Mouse (Mus musculus) liver, postnatal 0 days (tissue): Measurements from ENCODE around the gene Pdzd2. TPM values are rescaled to one million over a fixed set of nuclear protein-coding genes. Genes with fewer than 3 reads are reported as not detected.

Experiments used
- ATAC-seq: fragments of 200-750 bp; cut with Nextera tagmentation; 2 replicates; pipeline ENCODE4 v1.8.0; 2017; ENCODE audit warnings: mild to moderate bottlenecking, moderate library complexity
- DNase-seq: peaks from one replicate; pipeline ENCODE4 v3.0.0-alpha.2; 2016
- H3K27ac ChIP-seq: fragments of 300-500 bp; sonication (generic); 2 replicates; pipeline ENCODE4 v1.5.1; 2014; ENCODE audit warnings: antibody characterized with exemption, moderate library complexity, mild to moderate bottlenecking, low read depth
- H3K27me3 ChIP-seq: fragments of 300-500 bp; sonication (generic); 2 replicates; pipeline ENCODE4 v1.6.1; 2014; ENCODE audit warnings: low read length, control low read depth, mixed read lengths; ENCODE audit not compliant: insufficient read depth
- H3K36me3 ChIP-seq: fragments of 300-500 bp; sonication (generic); replicated peaks from 2 replicates; pipeline ENCODE4 v1.6.1; 2014; ENCODE audit warnings: mild to moderate bottlenecking, control low read depth, low read length, moderate library complexity, mixed read lengths; ENCODE audit not compliant: insufficient read depth
- H3K4me1 ChIP-seq: fragments of 300-500 bp; sonication (generic); 2 replicates; pipeline ENCODE4 v1.6.1; 2014; ENCODE audit warnings: antibody characterized with exemption, mild to moderate bottlenecking, control low read depth; ENCODE audit not compliant: insufficient read depth
- H3K4me2 ChIP-seq: fragments of 300-500 bp; sonication (generic); 2 replicates; pipeline ENCODE4 v1.6.1; 2014; ENCODE audit warnings: low read depth, mild to moderate bottlenecking, low read length, moderate library complexity, mixed read lengths
- H3K4me3 ChIP-seq: fragments of 300-500 bp; sonication (generic); 2 replicates; pipeline ENCODE4 v1.5.1; 2014; ENCODE audit warnings: low read depth, low read length
- H3K9ac ChIP-seq: fragments of 300-500 bp; sonication (generic); replicated peaks from 2 replicates; pipeline ENCODE4 v1.6.1; 2014; ENCODE audit warnings: mild to moderate bottlenecking, moderate library complexity
- H3K9me3 ChIP-seq: fragments of 300-500 bp; sonication (generic); 2 replicates; pipeline ENCODE4 v1.6.1; 2016; ENCODE audit warnings: mild to moderate bottlenecking, control low read depth, low read length, mixed read lengths
- CTCF ChIP-seq: sonication (generic); IDR thresholded peaks from 2 replicates; pipeline ENCODE4 v1.5.1; 2016; ENCODE audit warnings: antibody characterized with exemption, low read depth
- EP300 ChIP-seq: IDR thresholded peaks from 2 replicates; pipeline ENCODE4 v1.6.1; 2016; ENCODE audit warnings: antibody characterized with exemption, low read depth, mild to moderate bottlenecking
- WGBS: fragments of 180-500 bp; shearing (Covaris S2); extraction: QIAGEN DNeasy Blood & Tissue Kit; methylation state at CpG from one replicate; pipeline ENCODE4 v1.1.7; 2014; ENCODE audit not compliant: insufficient replicate concordance; 5-methylcytosine and 5-hydroxymethylcytosine counted together
- polyA plus RNA-seq: library from polyadenylated mRNA; unstranded; fragments of >200 nt; fragmentation: Nextera tagmentation; extraction: Ambion mirVana; gene quantifications from 2 replicates; pipeline ENCODE4 v1.2.1, GENCODE M21; 2015

The Pdzd2 gene
- polyA plus RNA-seq, 1 experiment from 2014 or later, result 1.3 TPM

DNA sequence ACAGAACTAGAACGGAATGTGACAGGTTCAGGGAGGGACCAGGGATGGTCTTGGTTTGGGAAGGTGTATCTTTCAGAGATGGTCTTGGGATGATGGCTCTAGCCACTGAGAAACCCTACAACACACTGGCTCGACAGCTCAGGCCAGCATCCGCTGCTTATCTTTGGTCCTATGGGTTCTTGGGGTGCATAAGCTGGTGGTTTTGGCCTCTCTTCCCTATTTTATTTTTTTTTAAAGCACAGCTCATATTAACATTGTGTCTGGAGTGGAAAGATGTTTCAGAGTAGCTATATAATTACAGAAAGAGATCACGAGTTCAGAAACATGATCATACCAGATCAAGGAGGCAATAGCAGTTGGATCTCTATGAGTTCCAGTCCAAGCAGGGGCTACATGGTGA lies 375.6 kb downstream of the Pdzd2 start:
- Histone ChIP-seq H3K27ac (no peak overlapping the region), H3K4me2 (no peak overlapping the region), H3K36me3 (no peaks in the 10 kb centered on the region), H3K4me1 (peaks cover 25% of the 10 kb centered on the region), H3K9ac (no peak overlapping the region), H3K27me3 (no peaks in the 10 kb centered on the region), H3K4me3 (no peak overlapping the region), H3K9me3 (no peaks in the 10 kb centered on the region)
- WGBS, result 74% methylated on average over 4 of the region's 4 CpGs
- DNase-seq (no peak), ATAC-seq (no peak)
- TF ChIP-seq EP300 (no peak), CTCF (no peak)

DNA sequence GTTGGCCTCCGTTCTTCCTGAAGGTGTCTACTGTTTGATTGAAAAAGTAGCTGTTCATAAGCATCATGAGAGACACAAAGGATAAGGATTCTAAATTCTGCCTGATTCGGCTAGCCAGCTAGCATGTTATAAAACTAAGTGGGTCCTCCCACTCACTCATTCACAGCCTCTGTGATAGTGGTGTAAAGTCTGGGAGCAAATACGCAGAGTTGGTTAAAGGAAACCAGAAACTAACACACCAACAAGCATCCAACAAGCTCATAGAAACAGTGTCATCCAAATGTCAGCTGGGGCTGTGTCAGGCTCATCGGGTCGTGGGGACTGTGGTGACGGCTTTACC lies 377.1 kb downstream of the Pdzd2 start:
- no peak overlapping the region for H3K4me2 ChIP-seq
- 78% methylated on average over 6 of the region's 6 CpGs for WGBS
- DNase-seq (no peak), ATAC-seq (no peak)
- no peak overlapping the region for H3K9ac ChIP-seq
- H3K9me3 ChIP-seq, result no peaks in the 10 kb centered on the region
- TF ChIP-seq CTCF (no peak), EP300 (no peak)
- no peaks in the 10 kb centered on the region for H3K27me3 ChIP-seq
- H3K4me3 ChIP-seq, result no peak overlapping the region
- H3K27ac ChIP-seq, result no peak overlapping the region
- peaks cover 17% of the 10 kb centered on the region for H3K4me1 ChIP-seq
- no peaks in the 10 kb centered on the region for H3K36me3 ChIP-seq

- ATAC-seq (no peak), DNase-seq (no peak)
- Histone ChIP-seq H3K9ac (no peak overlapping the region), H3K36me3 (no peaks in the 10 kb centered on the region), H3K4me3 (no peak overlapping the region), H3K4me1 (peaks cover 12% of the 10 kb centered on the region), H3K9me3 (no peaks in the 10 kb centered on the region), H3K27ac (no peak overlapping the region), H3K4me2 (no peak overlapping the region), H3K27me3 (no peaks in the 10 kb centered on the region)
- WGBS, result 82% methylated on average over 14 of the region's 14 CpGs
- TF ChIP-seq EP300 (no peak), CTCF (no peak)
Measured at GRCm38 (mm10) chr15:12362001-12362700, 377.6 kb downstream of the Pdzd2 start.

DNA sequence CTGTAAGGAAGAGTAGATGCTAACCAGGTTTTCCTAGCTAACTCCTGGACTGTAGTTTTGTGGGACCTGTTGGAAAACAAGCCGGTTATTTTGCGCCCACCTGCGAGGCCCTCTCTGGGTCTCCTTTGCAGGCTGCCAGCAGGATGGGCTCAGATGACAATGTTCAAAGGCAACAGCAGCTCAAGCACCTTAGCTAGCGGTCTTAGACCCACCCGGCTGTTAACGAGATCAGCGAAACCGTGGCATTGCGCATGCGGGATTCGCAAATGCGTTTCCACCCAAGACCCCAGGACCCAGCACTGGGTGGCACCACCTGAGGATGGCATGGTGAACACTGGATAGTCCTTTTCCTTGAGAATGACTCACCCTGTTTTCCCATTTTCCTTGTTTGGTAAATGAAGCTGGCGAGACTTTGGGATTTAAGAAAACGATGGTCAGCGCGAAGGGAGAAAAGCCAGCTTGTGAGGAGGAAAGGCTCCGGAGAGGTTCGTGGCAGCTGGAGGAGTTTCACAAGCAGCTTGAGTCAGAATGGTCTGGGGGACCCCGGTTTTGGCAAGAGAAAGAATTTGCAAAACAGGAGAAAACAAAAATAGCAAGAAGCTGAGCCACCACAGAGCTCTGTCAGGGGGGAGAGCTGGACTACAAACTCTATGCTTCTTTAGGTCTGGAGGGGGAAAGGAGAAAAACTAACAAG lies 379.1 kb downstream of the Pdzd2 start:
- no peak overlapping the region for H3K9ac ChIP-seq
- no peaks in the 10 kb centered on the region for H3K9me3 ChIP-seq
- H3K27me3 ChIP-seq, result no peaks in the 10 kb centered on the region
- no peak overlapping the region for H3K4me3 ChIP-seq
- ATAC-seq, result no peak
- no peak overlapping the region for H3K27ac ChIP-seq
- 86% methylated on average over 19 of the region's 19 CpGs for WGBS
- TF ChIP-seq EP300 (no peak), CTCF (no peak)
- DNase-seq, result no peak
- no peak overlapping the region for H3K4me2 ChIP-seq
- 0 out of 2 replicates have a peak, but pooled peaks cover under 1% of the 10 kb centered on the region for H3K4me1 ChIP-seq
- H3K36me3 ChIP-seq, result 0 out of 2 replicates have a peak, but pooled peaks cover 2% of the 10 kb centered on the region

- DNase-seq (no peak), ATAC-seq (no peak)
- Histone ChIP-seq H3K4me1 (no peaks in the 10 kb centered on the region), H3K27me3 (no peaks in the 10 kb centered on the region), H3K27ac (no peak overlapping the region), H3K9me3 (no peaks in the 10 kb centered on the region), H3K36me3 (peaks cover 14% of the 10 kb centered on the region), H3K9ac (no peak overlapping the region), H3K4me3 (no peak overlapping the region), H3K4me2 (no peak overlapping the region)
- no peak for TF ChIP-seq EP300
- no peak for TF ChIP-seq CTCF
- 88% methylated on average over 5 of the region's 5 CpGs for WGBS
Measured at GRCm38 (mm10) chr15:12358384-12358783, 381.3 kb downstream of the Pdzd2 start.

- H3K27me3 ChIP-seq, result no peaks in the 10 kb centered on the region
- no peak overlapping the region for H3K27ac ChIP-seq
- no peak overlapping the region for H3K4me2 ChIP-seq
- no peaks in the 10 kb centered on the region for H3K4me1 ChIP-seq
- H3K9ac ChIP-seq, result no peak overlapping the region
- TF ChIP-seq CTCF, result no peak
- TF ChIP-seq EP300, result no peak
- H3K9me3 ChIP-seq, result no peaks in the 10 kb centered on the region
- peaks cover 17% of the 10 kb centered on the region for H3K36me3 ChIP-seq
- ATAC-seq (no peak), DNase-seq (no peak)
- H3K4me3 ChIP-seq, result no peak overlapping the region
Measured at GRCm38 (mm10) chr15:12357459-12357858, 382.3 kb downstream of the Pdzd2 start.
